Mouse (Mus musculus): ENCODE data around the gene Hunk. TPM values are rescaled to one million over a fixed set of nuclear protein-coding genes. Genes with fewer than 3 reads are reported as not detected.

The Hunk gene
- polyA plus RNA-seq, 1 experiment from 2014 or later, result 16.6 TPM

DNA sequence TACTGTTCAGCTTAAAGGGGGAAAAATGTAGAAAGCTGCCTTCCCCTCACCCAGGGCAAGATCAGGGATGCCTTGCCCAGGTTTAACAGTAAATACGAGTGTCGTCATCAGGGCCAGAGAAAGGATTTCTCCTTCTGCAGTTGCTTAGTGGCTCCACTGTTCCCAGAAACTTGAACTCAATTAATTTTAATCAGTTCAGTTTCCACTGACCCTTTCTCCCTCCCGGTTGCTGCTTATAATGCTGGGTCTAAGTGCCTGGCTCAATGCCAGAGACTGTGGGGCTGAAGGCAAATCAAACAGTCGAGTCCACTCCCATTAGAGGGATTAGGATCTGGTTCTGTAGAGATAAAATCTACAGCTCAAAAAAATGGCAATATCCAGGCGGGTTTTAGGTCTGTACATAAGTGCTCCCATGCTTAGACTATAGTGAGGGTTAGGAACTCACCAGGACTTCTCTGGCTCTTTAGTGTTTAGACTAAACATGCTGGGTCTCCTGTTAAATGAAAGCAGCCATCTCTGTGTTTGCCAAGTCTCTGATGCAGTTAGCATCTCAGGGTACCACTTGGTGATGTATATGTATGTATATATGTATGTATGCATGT is 106.2 kb downstream of the Hunk start:
- Histone ChIP-seq H3K4me3 (ENCODE audit: low read length) (no peak overlapping the region), H3K9ac (ENCODE audit: low read depth, low read length) (no peak overlapping the region), H3K27ac (ENCODE audit: low read depth, low read length) (no peak overlapping the region), H3K36me3 (ENCODE audit: control insufficient read depth, insufficient read depth, low read length) (peaks cover 35% of the 10 kb centered on the region), H3K27me3 (ENCODE audit: control insufficient read depth, insufficient read depth, low read length) (no peaks in the 10 kb centered on the region), H3K9me3 (ENCODE audit: control insufficient read depth, low read length) (no peaks in the 10 kb centered on the region), H3K4me1 (ENCODE audit: control insufficient read depth, insufficient read depth, low read length) (peaks cover 4% of the 10 kb centered on the region; the same call in 1 of the 2 replicates), H3K4me2 (replicated peaks; ENCODE audit: low read depth, low read length) (no peak overlapping the region)
- ATAC-seq (ENCODE audit: low FRiP score, low TSS enrichment), result peak; percentile 25; the same call in 1 of the 2 replicates
- WGBS, result 43% methylated on average over 5 of the region's 5 CpGs

DNA sequence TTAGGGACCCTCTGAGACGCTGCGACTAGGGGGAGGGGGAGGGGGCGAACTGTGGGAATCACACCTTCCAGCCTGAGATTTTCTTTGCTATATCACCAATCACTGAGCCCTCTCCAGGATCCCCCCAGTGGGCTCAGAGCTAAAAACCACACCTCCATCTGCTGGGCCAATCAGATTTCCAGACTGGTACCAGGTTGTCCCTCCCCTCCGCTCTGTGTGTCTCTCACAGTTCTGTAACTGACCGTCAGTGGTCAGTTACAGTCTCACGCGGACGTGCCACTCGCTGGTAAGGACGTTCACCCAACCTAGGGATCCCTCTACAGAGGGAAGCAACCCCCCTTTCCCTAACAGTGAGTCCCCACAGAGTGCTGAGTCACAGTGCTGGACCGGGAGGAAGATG is 111.1 kb downstream of the Hunk start:
- Histone ChIP-seq H3K9ac (ENCODE audit: low read depth, low read length) (no peak overlapping the region), H3K36me3 (ENCODE audit: control insufficient read depth, insufficient read depth, low read length) (peaks cover 31% of the 10 kb centered on the region)
- 59% methylated on average over 11 of the region's 11 CpGs for WGBS

DNA sequence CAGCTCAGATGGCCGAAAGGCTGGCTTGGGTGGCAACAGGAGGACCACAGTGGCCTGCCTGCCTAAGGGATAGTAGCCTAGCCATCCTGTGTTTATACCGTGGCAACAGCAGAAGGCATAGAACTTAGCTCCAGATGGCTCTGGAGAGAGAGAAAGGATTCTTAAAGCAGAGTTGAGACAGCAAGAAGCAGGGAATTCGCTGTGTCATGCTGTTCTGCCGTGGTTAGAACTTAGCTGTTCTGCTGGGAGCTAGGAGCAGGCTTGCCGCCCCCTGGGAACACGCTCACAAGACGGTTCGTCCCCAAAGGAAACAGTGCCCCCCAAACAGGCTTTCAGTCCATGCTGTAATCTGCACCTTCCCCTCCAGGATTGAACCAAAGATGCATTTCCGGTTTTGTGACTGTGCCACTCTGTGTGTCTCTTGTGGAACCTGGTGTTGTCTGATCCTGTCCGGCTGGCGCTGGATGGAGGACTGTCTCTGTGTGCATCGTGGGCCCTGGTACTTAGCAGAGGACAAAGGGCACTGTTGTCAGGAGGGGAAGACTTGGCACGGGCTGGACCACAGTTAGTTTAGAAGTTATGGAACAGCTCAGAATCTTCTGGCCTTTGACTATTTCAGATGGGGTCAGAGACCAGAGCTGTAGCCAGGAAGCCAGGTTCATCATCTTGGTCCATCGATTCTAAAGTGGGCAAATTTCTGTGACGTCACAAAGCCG is 112.1 kb downstream of the Hunk start:
- Histone ChIP-seq H3K27ac (ENCODE audit: low read depth, low read length) (no peak overlapping the region), H3K4me3 (ENCODE audit: low read length) (no peak overlapping the region), H3K4me1 (ENCODE audit: control insufficient read depth, insufficient read depth, low read length) (no peaks in the 10 kb centered on the region), H3K27me3 (ENCODE audit: control insufficient read depth, insufficient read depth, low read length) (no peaks in the 10 kb centered on the region), H3K36me3 (ENCODE audit: control insufficient read depth, insufficient read depth, low read length) (peaks cover 31% of the 10 kb centered on the region), H3K4me2 (replicated peaks; ENCODE audit: low read depth, low read length) (no peak overlapping the region), H3K9ac (ENCODE audit: low read depth, low read length) (no peak overlapping the region), H3K9me3 (ENCODE audit: control insufficient read depth, low read length) (no peaks in the 10 kb centered on the region)
- no peak for ATAC-seq (ENCODE audit: low FRiP score, low TSS enrichment)
- 84% methylated on average over 16 of the region's 16 CpGs for WGBS

More for the DNA sequence above, 111.1 kb downstream of the Hunk start:
- Histone ChIP-seq H3K4me2 (replicated peaks; ENCODE audit: low read depth, low read length) (no peak overlapping the region), H3K4me3 (ENCODE audit: low read length) (no peak overlapping the region), H3K27me3 (ENCODE audit: control insufficient read depth, insufficient read depth, low read length) (no peaks in the 10 kb centered on the region), H3K9me3 (ENCODE audit: control insufficient read depth, low read length) (no peaks in the 10 kb centered on the region), H3K27ac (ENCODE audit: low read depth, low read length) (no peak overlapping the region), H3K4me1 (ENCODE audit: control insufficient read depth, insufficient read depth, low read length) (no peaks in the 10 kb centered on the region)
- 0 out of 2 replicates have a peak, but pooled peaks have one; percentile 30 for ATAC-seq (ENCODE audit: low FRiP score, low TSS enrichment)

DNA sequence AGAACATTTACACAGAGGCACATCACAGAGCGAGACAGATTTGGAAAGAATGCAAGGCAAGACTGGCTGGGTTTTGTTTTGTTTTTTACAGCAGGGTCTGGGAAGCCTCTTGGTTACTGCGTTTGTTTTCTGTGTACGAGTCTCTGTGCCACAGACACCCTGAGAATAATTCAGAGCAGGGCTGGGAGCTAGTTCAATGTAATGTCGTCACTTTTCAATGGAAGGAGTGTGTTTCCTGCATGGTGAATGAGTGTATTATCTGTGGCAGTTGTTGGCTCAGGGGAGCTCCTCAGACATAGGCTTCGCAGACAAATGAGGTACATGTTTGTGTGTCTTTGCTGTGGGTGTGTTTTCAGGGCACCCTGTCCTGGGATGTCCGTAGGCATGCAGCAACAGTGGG is 115.0 kb downstream of the Hunk start:
- no peak for ATAC-seq (ENCODE audit: low FRiP score, low TSS enrichment)
- H3K27me3 ChIP-seq (ENCODE audit: control insufficient read depth, insufficient read depth, low read length), result no peaks in the 10 kb centered on the region
- no peak overlapping the region for H3K9ac ChIP-seq (ENCODE audit: low read depth, low read length)
- H3K27ac ChIP-seq (ENCODE audit: low read depth, low read length), result no peak overlapping the region
- H3K9me3 ChIP-seq (ENCODE audit: control insufficient read depth, low read length), result no peaks in the 10 kb centered on the region
- no peak overlapping the region for H3K4me3 ChIP-seq (ENCODE audit: low read length)
- peaks cover 24% of the 10 kb centered on the region for H3K36me3 ChIP-seq (ENCODE audit: control insufficient read depth, insufficient read depth, low read length)
- WGBS, result 90% methylated on average over 6 of the region's 6 CpGs
- H3K4me2 ChIP-seq (replicated peaks; ENCODE audit: low read depth, low read length), result no peak overlapping the region
- no peaks in the 10 kb centered on the region for H3K4me1 ChIP-seq (ENCODE audit: control insufficient read depth, insufficient read depth, low read length)

- WGBS, result 80% methylated on average over 10 of the region's 10 CpGs
- no peak for ATAC-seq (ENCODE audit: low FRiP score, low TSS enrichment)
- no peaks in the 10 kb centered on the region for H3K9me3 ChIP-seq (ENCODE audit: control insufficient read depth, low read length)
- H3K36me3 ChIP-seq (ENCODE audit: control insufficient read depth, insufficient read depth, low read length), result no peaks in the 10 kb centered on the region; the same call in 1 of the 2 replicates
- H3K27ac ChIP-seq (ENCODE audit: low read depth, low read length), result no peak overlapping the region
- no peak overlapping the region for H3K4me2 ChIP-seq (replicated peaks; ENCODE audit: low read depth, low read length)
- H3K4me3 ChIP-seq (ENCODE audit: low read length), result no peak overlapping the region
- no peaks in the 10 kb centered on the region for H3K27me3 ChIP-seq (ENCODE audit: control insufficient read depth, insufficient read depth, low read length)
- no peaks in the 10 kb centered on the region for H3K4me1 ChIP-seq (ENCODE audit: control insufficient read depth, insufficient read depth, low read length)
- H3K9ac ChIP-seq (ENCODE audit: low read depth, low read length), result no peak overlapping the region
Observed at GRCm38 (mm10) chr16:90505252-90505651, 119.4 kb downstream of the Hunk start.

DNA sequence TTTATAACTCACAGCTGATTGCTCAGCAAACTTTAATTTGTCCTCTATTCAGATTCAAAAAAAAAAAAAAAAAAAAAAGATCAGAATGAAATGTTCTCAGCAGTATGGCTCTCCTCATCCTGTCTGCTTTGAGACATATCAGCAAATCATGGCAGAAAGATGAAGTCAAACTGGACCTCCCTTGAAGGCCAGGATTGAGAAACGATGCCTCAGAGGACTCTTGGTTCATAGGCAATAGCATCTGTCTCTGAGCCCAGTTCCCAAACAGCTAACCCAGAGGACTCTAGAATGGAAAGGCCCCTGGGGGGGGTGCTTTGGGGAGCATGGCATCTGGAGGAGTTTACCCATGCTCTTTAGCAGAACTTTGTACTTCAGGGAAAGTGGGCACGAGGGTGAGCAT is 119.9 kb downstream of the Hunk start:
- H3K4me1 ChIP-seq (ENCODE audit: control insufficient read depth, insufficient read depth, low read length), result no peaks in the 10 kb centered on the region
- H3K27ac ChIP-seq (ENCODE audit: low read depth, low read length), result no peak overlapping the region
- no peaks in the 10 kb centered on the region for H3K9me3 ChIP-seq (ENCODE audit: control insufficient read depth, low read length)
- H3K4me2 ChIP-seq (replicated peaks; ENCODE audit: low read depth, low read length), result no peak overlapping the region
- no peak for ATAC-seq (ENCODE audit: low FRiP score, low TSS enrichment)
- H3K36me3 ChIP-seq (ENCODE audit: control insufficient read depth, insufficient read depth, low read length), result no peaks in the 10 kb centered on the region
- WGBS, result 78% methylated on average over 2 of the region's 2 CpGs
- no peak overlapping the region for H3K9ac ChIP-seq (ENCODE audit: low read depth, low read length)
- no peaks in the 10 kb centered on the region for H3K27me3 ChIP-seq (ENCODE audit: control insufficient read depth, insufficient read depth, low read length)
- no peak overlapping the region for H3K4me3 ChIP-seq (ENCODE audit: low read length)

GRCm38 (mm10) chr16:90511551-90512296 is 125.9 kb downstream of the Hunk start:
- Histone ChIP-seq H3K4me2 (replicated peaks; ENCODE audit: low read depth, low read length) (no peak overlapping the region), H3K36me3 (ENCODE audit: control insufficient read depth, insufficient read depth, low read length) (no peaks in the 10 kb centered on the region), H3K27me3 (ENCODE audit: control insufficient read depth, insufficient read depth, low read length) (no peaks in the 10 kb centered on the region), H3K4me1 (ENCODE audit: control insufficient read depth, insufficient read depth, low read length) (no peaks in the 10 kb centered on the region), H3K9ac (ENCODE audit: low read depth, low read length) (no peak overlapping the region), H3K4me3 (ENCODE audit: low read length) (no peak overlapping the region), H3K9me3 (ENCODE audit: control insufficient read depth, low read length) (no peaks in the 10 kb centered on the region), H3K27ac (ENCODE audit: low read depth, low read length) (no peak overlapping the region)
- 81% methylated on average over 19 of the region's 19 CpGs for WGBS
- no peak for ATAC-seq (ENCODE audit: low FRiP score, low TSS enrichment)

GRCm38 (mm10) chr16:90517041-90517440 is 131.2 kb downstream of the Hunk start:
- ATAC-seq (ENCODE audit: low FRiP score, low TSS enrichment), result no peak
- Histone ChIP-seq H3K36me3 (ENCODE audit: control insufficient read depth, insufficient read depth, low read length) (no peaks in the 10 kb centered on the region), H3K27ac (ENCODE audit: low read depth, low read length) (no peak overlapping the region), H3K27me3 (ENCODE audit: control insufficient read depth, insufficient read depth, low read length) (no peaks in the 10 kb centered on the region), H3K4me2 (replicated peaks; ENCODE audit: low read depth, low read length) (no peak overlapping the region), H3K4me1 (ENCODE audit: control insufficient read depth, insufficient read depth, low read length) (peaks cover 7% of the 10 kb centered on the region; the same call in 1 of the 2 replicates), H3K9ac (ENCODE audit: low read depth, low read length) (no peak overlapping the region), H3K4me3 (ENCODE audit: low read length) (no peak overlapping the region), H3K9me3 (ENCODE audit: control insufficient read depth, low read length) (no peaks in the 10 kb centered on the region)
- 43% methylated on average over 9 of the region's 9 CpGs for WGBS

DNA sequence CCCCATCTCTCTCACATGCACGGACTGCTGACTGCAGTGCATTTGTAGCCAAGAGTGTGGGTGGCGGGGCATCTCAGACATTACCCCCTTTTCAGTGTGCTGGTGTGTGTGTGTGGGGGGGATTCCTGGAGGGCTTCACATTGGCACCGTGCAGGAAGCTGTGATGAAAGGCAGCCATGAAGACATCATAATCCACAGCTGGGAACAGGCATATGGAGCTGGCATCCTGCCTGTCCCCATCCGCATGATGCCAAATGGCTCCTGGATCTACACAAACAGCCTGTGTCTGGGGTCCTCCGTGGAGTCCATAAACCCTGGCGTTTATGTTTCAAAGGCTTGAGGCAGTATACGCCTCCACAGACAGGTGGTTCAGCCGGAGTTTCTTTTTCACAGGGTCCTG is 132.4 kb downstream of the Hunk start:
- H3K27ac ChIP-seq (ENCODE audit: low read depth, low read length), result no peak overlapping the region
- 50% methylated on average over 8 of the region's 8 CpGs for WGBS
- H3K4me1 ChIP-seq (ENCODE audit: control insufficient read depth, insufficient read depth, low read length), result peaks cover 14% of the 10 kb centered on the region
- no peaks in the 10 kb centered on the region for H3K27me3 ChIP-seq (ENCODE audit: control insufficient read depth, insufficient read depth, low read length)
- H3K9ac ChIP-seq (ENCODE audit: low read depth, low read length), result no peak overlapping the region
- no peaks in the 10 kb centered on the region for H3K9me3 ChIP-seq (ENCODE audit: control insufficient read depth, low read length)
- no peak overlapping the region for H3K4me3 ChIP-seq (ENCODE audit: low read length)
- no peaks in the 10 kb centered on the region for H3K36me3 ChIP-seq (ENCODE audit: control insufficient read depth, insufficient read depth, low read length)
- no peak for ATAC-seq (ENCODE audit: low FRiP score, low TSS enrichment)
- H3K4me2 ChIP-seq (replicated peaks; ENCODE audit: low read depth, low read length), result no peak overlapping the region

All from kidney, embryonic 14.5 days (tissue).